Mouse (Mus musculus) heart, adult 2 months (tissue): ENCODE measurements around the gene Nat9. TPM values are rescaled to one million over a fixed set of nuclear protein-coding genes. Genes with fewer than 3 reads are reported as not detected.

Source experiments
- DNase-seq, 2 experiments: peaks; one replicate each; pipeline ENCODE4 v3.0.0; 2021
- H3K27ac ChIP-seq: fragments of 200-600 bp; 2 replicates; pipeline ENCODE4 v1.8.1; 2022
- H3K27me3 ChIP-seq: fragments of 200-500 bp; 2 replicates; pipeline ENCODE4 v1.6.1; 2012; ENCODE audit warnings: mild to moderate bottlenecking, low read length, inconsistent platforms, mixed read lengths; ENCODE audit not compliant: control insufficient read depth, insufficient read depth
- H3K36me3 ChIP-seq: fragments of 200-500 bp; 2 replicates; pipeline ENCODE4 v1.6.1; 2012; ENCODE audit warnings: low read length, inconsistent platforms; ENCODE audit not compliant: control insufficient read depth, insufficient read depth
- H3K4me1 ChIP-seq: fragments of 200-500 bp; 2 replicates; pipeline ENCODE4 v1.6.1; 2011; ENCODE audit warnings: low read length; ENCODE audit not compliant: control insufficient read depth, insufficient read depth
- H3K4me3 ChIP-seq: fragments of 200-600 bp; 2 replicates; pipeline ENCODE4 v1.8.1; 2022
- H3K79me2 ChIP-seq: fragments of 200-500 bp; replicated peaks from 2 replicates; pipeline ENCODE4 v1.6.1; 2012; ENCODE audit warnings: mild to moderate bottlenecking, inconsistent platforms, low read length, moderate library complexity, mixed read lengths; ENCODE audit not compliant: control insufficient read depth, insufficient read depth
- H3K9ac ChIP-seq: fragments of 200-500 bp; 2 replicates; pipeline ENCODE4 v1.6.1; 2012; ENCODE audit warnings: low read depth, mild to moderate bottlenecking, control low read depth, inconsistent platforms, low read length, mixed read lengths
- CTCF ChIP-seq: fragments of 200-600 bp; IDR thresholded peaks from 2 replicates; pipeline ENCODE4 v1.8.1; 2022; ENCODE audit warnings: antibody characterized with exemption, mild to moderate bottlenecking, moderate library complexity
- EP300 ChIP-seq: fragments of 200-500 bp; IDR thresholded peaks from 2 replicates; pipeline ENCODE4 v1.6.1; 2011; ENCODE audit warnings: low read depth, low read length, control low read depth; ENCODE audit not compliant: insufficient read depth
- POLR2A ChIP-seq: fragments of 200-500 bp; IDR thresholded peaks from 2 replicates; pipeline ENCODE4 v1.6.1; 2011; ENCODE audit warnings: mild to moderate bottlenecking, low read depth, low read length, control low read depth; ENCODE audit not compliant: insufficient read depth
- WGBS: fragments of 180-500 bp; shearing (Covaris S2); methylation state at CpG from one replicate; pipeline ENCODE4 v1.1.7; 2018; 5-methylcytosine and 5-hydroxymethylcytosine counted together
- intact Hi-C: fragments of 180-260 bp; cut with DNase I; formaldehyde crosslinking; loops from one replicate; pipeline ENCODE4 v1.15.1; 2025
- polyA plus RNA-seq: library from polyadenylated mRNA; depleted of rRNA; stranded (reverse); fragments of >200 nt; gene quantifications from 2 replicates; pipeline ENCODE4 v1.2.3, GENCODE M21; 2012
- total RNA-seq, 2 experiments: library from RNA; stranded (reverse); gene quantifications; 2 replicates each; pipeline ENCODE4 v1.2.3; 2021

Gene Nat9
- total and polyA plus RNA-seq, 3 experiments: 18.5 to 23.6 (median 20.2) TPM

- no peaks in the 10 kb centered on the region for H3K27me3 ChIP-seq
- no peak overlapping the region for H3K4me3 ChIP-seq
- TF ChIP-seq EP300 (no peak), POLR2A (no peak), CTCF (no peak)
- peaks cover 5% of the 10 kb centered on the region for H3K4me1 ChIP-seq
- H3K9ac ChIP-seq: no peak overlapping the region
- no peaks in the 10 kb centered on the region for H3K79me2 ChIP-seq
- intact Hi-C loops: no loop called here
- H3K27ac ChIP-seq: peak overlapping the region; percentile 23; the same call in 1 of the 2 replicates
- H3K36me3 ChIP-seq: no peaks in the 10 kb centered on the region
- 67% methylated on average over 9 of the region's 9 CpGs for WGBS
- DNase-seq: no peak
Observed at GRCm38 (mm10) chr11:115231924-115232323, 44.3 kb upstream of the Nat9 start.

- Histone ChIP-seq H3K9ac (no peak overlapping the region), H3K4me3 (no peak overlapping the region), H3K79me2 (no peaks in the 10 kb centered on the region), H3K27ac (peak overlapping the region; percentile 23; the same call in 1 of the 2 replicates), H3K36me3 (no peaks in the 10 kb centered on the region), H3K4me1 (peaks cover 7% of the 10 kb centered on the region), H3K27me3 (no peaks in the 10 kb centered on the region)
- intact Hi-C loops: no loop called here
- 71% methylated on average over 14 of the region's 14 CpGs for WGBS
- TF ChIP-seq CTCF (no peak), POLR2A (no peak), EP300 (no peak)
- peak in 1 of 2 experiments; percentile 40 for DNase-seq
Observed at GRCm38 (mm10) chr11:115231168-115231915, 43.7 kb upstream of the Nat9 start.

GRCm38 (mm10) chr11:115229021-115229930, 41.6 kb upstream of the Nat9 start:
- H3K4me3 ChIP-seq: no peak overlapping the region
- H3K4me1 ChIP-seq: peaks cover 7% of the 10 kb centered on the region
- WGBS: 50% methylated on average over 15 of the region's 15 CpGs
- no peak overlapping the region; the same call in 1 of the 2 replicates for H3K27ac ChIP-seq
- DNase-seq: peak in 1 of 2 experiments; percentile 62
- H3K27me3 ChIP-seq: no peaks in the 10 kb centered on the region
- intact Hi-C loops: no loop called here
- no peak overlapping the region for H3K9ac ChIP-seq
- no peaks in the 10 kb centered on the region for H3K36me3 ChIP-seq
- no peak for TF ChIP-seq POLR2A
- TF ChIP-seq CTCF: no peak
- TF ChIP-seq EP300: peak; percentile 55; the same call in 1 of the 2 replicates
- H3K79me2 ChIP-seq: no peaks in the 10 kb centered on the region

GRCm38 (mm10) chr11:115228430-115228829, 40.8 kb upstream of the Nat9 start:
- Histone ChIP-seq H3K4me3 (no peak overlapping the region), H3K36me3 (no peaks in the 10 kb centered on the region), H3K79me2 (no peaks in the 10 kb centered on the region), H3K4me1 (peaks cover 7% of the 10 kb centered on the region), H3K27ac (no peak overlapping the region), H3K9ac (no peak overlapping the region), H3K27me3 (no peaks in the 10 kb centered on the region)
- intact Hi-C loops: no loop called here
- 54% methylated on average over 7 of the region's 7 CpGs for WGBS
- TF ChIP-seq CTCF: no peak
- TF ChIP-seq POLR2A: no peak
- no peak for TF ChIP-seq EP300
- DNase-seq: no peak

GRCm38 (mm10) chr11:115227640-115228039, 40.0 kb upstream of the Nat9 start:
- Histone ChIP-seq H3K36me3 (no peaks in the 10 kb centered on the region), H3K4me1 (peaks cover 7% of the 10 kb centered on the region), H3K79me2 (no peaks in the 10 kb centered on the region), H3K9ac (no peak overlapping the region), H3K27ac (no peak overlapping the region), H3K27me3 (no peaks in the 10 kb centered on the region), H3K4me3 (no peak overlapping the region)
- WGBS: 67% methylated on average over 12 of the region's 12 CpGs
- TF ChIP-seq CTCF (no peak), POLR2A (no peak), EP300 (no peak)
- intact Hi-C loops: no loop called here
- DNase-seq: no peak
